Mouse (Mus musculus) thymus, postnatal 0 days (tissue): Measurements from ENCODE around the gene Scgb1b12. TPM values are rescaled to one million over a fixed set of nuclear protein-coding genes. Genes with fewer than 3 reads are reported as not detected.
"Not testable (repeated sequence)": the region's sequence is repeated elsewhere in the genome, so short reads cannot be mapped to it uniquely, and the experiment has no call there.

Source experiments
- DNase-seq: peaks from one replicate; pipeline ENCODE4 v3.0.0-alpha.2; 2015; ENCODE audit warnings: low spot score
- polyA plus RNA-seq: library from polyadenylated mRNA; unstranded; fragments of >200 nt; fragmentation: Nextera tagmentation; extraction: Ambion mirVana; gene quantifications from 2 replicates; pipeline ENCODE4 v1.2.1, GENCODE M21; 2015

The Scgb1b12 gene
- not detected in 2 replicates for polyA plus RNA-seq

DNA sequence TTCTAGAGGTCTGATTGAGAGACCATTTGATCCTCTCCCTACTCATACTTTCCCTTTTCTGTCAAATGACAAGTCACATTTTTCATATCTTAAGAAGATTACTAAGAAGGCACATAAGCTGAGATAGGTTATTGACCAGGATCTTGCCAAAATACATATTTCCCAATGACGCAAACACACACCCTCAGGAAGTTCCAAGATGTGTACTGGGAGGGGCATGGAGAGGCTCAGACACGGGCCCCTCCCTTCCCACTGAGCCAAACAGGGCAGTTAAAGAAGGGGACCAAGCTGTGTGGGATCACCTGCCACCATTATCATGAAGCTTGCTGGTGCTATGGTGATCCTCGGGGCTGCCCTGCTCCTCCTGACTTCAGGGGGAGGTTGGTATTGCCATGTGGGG lies at the start of gene Scgb1b12:
TSS of gene Scgb1b12 (plus strand) at position 301 of the 400 bp plus-strand sequence.
- not testable (repeated sequence) for DNase-seq

DNA sequence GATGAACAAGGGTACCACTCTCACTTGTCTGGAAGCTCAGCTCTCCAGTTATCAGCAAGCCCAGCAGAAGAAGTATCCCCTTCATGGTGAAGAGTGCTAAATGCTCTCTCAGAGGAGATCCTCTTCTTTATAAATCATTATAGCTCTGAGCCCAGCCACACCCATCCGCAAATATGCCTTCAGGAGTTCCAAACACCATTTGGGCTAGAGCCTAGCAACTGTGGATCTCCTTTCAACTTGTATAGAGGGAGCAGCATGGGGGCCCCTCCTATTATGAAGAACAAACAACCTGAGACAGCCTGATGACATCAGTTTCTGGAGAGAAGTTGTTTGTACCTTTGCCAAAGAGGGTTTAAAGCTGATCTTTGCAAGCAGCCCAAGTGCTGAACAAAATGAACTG lies 6.8 kb upstream of the Scgb1b12 start, which contains the start of gene Scgb2b12:
TSS of gene Scgb2b12 (minus strand) at position 101 of the 400 bp plus-strand sequence.
- not testable (repeated sequence) for DNase-seq

Other genes with a start within 250 kb of the Scgb1b12 start
- gene Scgb1b10, start 233.3 kb upstream of the Scgb1b12 start, polyA plus RNA-seq: not detected in 2 replicates
- gene Scgb2b11, start 123.0 kb upstream of the Scgb1b12 start, polyA plus RNA-seq: not detected in 2 replicates
- gene Scgb1b11, start 111.3 kb upstream of the Scgb1b12 start, polyA plus RNA-seq: not detected in 2 replicates
- gene Scgb2b12, start 6.9 kb upstream of the Scgb1b12 start, polyA plus RNA-seq: not detected in 2 replicates
- gene Scgb1b29, start 107.4 kb downstream of the Scgb1b12 start, polyA plus RNA-seq: not detected in 2 replicates